Mouse (Mus musculus) neural tube, embryonic 12.5 days (tissue): Measurements from ENCODE around the gene Dbx2. TPM values are rescaled to one million over a fixed set of nuclear protein-coding genes. Genes with fewer than 3 reads are reported as not detected.

Experiments used
- ATAC-seq: fragments of 200-750 bp; cut with Nextera tagmentation; 2 replicates; pipeline ENCODE4 v1.8.0; 2017; ENCODE audit warnings: low read depth, mild to moderate bottlenecking, moderate TSS enrichment, moderate library complexity; ENCODE audit not compliant: low FRiP score
- H3K27ac ChIP-seq: fragments of 300-500 bp; sonication (generic); 2 replicates; pipeline ENCODE4 v1.5.1; 2016
- H3K27me3 ChIP-seq: fragments of 300-500 bp; sonication (generic); replicated peaks from 2 replicates; pipeline ENCODE4 v1.6.1; 2016; ENCODE audit warnings: mild to moderate bottlenecking
- H3K36me3 ChIP-seq: fragments of 300-500 bp; sonication (generic); 2 replicates; pipeline ENCODE4 v1.6.1; 2016; ENCODE audit warnings: mild to moderate bottlenecking
- H3K4me1 ChIP-seq: fragments of 300-500 bp; sonication (generic); 2 replicates; pipeline ENCODE4 v1.6.1; 2016
- H3K4me2 ChIP-seq: fragments of 300-500 bp; sonication (generic); replicated peaks from 2 replicates; pipeline ENCODE4 v1.6.1; 2016; ENCODE audit warnings: mild to moderate bottlenecking
- H3K4me3 ChIP-seq: fragments of 300-500 bp; sonication (generic); 2 replicates; pipeline ENCODE4 v1.5.1; 2016
- H3K9ac ChIP-seq: fragments of 300-500 bp; sonication (generic); 2 replicates; pipeline ENCODE4 v1.6.1; 2016; ENCODE audit warnings: mild to moderate bottlenecking
- H3K9me3 ChIP-seq: fragments of 300-500 bp; sonication (generic); 2 replicates; pipeline ENCODE4 v1.6.1; 2016; ENCODE audit warnings: mild to moderate bottlenecking
- WGBS: fragments of 180-500 bp; shearing (Covaris S2); methylation state at CpG from one replicate; pipeline ENCODE4 v1.1.7; 2016; 5-methylcytosine and 5-hydroxymethylcytosine counted together
- polyA plus RNA-seq: library from polyadenylated mRNA; unstranded; fragments of >200 nt; fragmentation: Nextera tagmentation; extraction: Ambion mirVana; gene quantifications from 2 replicates; pipeline ENCODE4 v1.2.1, GENCODE M21; 2016

Gene Dbx2
- polyA plus RNA-seq, 1 experiment from 2014 or later = 8.5 TPM

DNA sequence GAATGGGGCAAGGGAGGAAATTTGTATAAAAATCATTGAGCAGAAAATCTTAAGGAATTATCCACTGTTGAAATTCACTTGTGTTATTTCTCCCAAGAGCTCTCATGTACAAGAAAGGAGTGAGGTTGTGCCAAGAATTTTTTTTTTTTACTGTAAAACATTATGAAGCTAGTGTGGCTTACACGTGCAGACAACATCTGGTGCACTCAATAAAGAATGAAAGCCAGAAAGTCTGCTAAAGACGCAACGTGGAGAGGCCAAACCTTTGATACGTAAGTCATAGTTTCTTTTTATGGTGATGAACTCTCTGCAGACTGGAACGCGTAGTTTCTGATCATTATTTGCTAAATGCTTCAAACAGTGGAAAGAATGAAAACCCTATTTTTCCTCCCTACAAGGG lies 54.6 kb downstream of the Dbx2 start:
- Histone ChIP-seq H3K4me3 (no peak overlapping the region), H3K4me1 (no peaks in the 10 kb centered on the region), H3K36me3 (no peaks in the 10 kb centered on the region), H3K4me2 (no peak overlapping the region), H3K27me3 (no peaks in the 10 kb centered on the region), H3K27ac (no peak overlapping the region), H3K9ac (no peak overlapping the region), H3K9me3 (no peaks in the 10 kb centered on the region)
- WGBS = 85% methylated on average over 6 of the region's 6 CpGs
- no peak for ATAC-seq

DNA sequence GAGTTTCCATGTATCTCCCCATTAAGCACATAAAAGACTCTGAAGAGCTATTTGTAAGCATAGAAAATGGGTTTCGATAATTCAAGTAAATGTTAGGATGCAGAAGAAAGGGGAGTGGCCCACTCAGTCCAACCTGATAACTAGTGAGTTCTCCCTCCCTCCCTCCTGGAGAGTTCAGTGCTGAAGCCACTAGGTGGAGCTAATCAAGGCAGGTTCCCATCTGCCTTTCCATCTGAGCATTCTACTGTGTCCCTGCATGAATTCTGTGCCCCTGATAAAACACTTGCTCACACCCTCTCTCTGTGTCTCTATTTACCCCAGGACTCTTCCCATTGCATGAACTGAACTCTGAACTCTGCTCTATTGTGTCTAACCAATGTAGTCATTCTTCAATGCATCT lies 57.1 kb downstream of the Dbx2 start:
- Histone ChIP-seq H3K36me3 (no peaks in the 10 kb centered on the region), H3K9me3 (no peaks in the 10 kb centered on the region), H3K4me1 (no peaks in the 10 kb centered on the region), H3K4me3 (no peak overlapping the region), H3K27me3 (no peaks in the 10 kb centered on the region), H3K27ac (no peak overlapping the region), H3K9ac (no peak overlapping the region), H3K4me2 (no peak overlapping the region)
- ATAC-seq = no peak
- 71% methylated on average over 1 of the region's 1 CpGs for WGBS

DNA sequence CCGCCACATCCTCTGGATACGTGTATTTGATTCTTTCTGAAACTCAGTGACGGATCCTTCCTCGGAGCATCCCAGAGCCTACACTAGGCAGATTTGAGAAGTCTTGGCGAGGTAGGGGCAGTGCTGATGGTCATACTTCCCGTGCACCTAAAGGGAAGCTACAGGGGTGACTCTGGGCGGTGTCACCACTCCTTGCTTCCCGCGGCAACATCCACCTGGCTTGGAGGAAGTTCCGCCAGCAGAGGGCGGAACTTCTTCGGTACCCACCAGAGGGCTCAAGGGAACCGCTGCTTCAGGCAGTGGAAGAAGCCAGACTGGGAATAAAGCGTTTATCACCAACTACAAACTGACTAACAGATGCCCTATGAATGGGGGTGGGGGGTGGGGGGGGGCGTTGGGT lies 68.9 kb downstream of the Dbx2 start:
- Histone ChIP-seq H3K36me3 (no peaks in the 10 kb centered on the region), H3K9me3 (no peaks in the 10 kb centered on the region), H3K4me3 (no peak overlapping the region), H3K27ac (no peak overlapping the region), H3K27me3 (no peaks in the 10 kb centered on the region), H3K4me2 (no peak overlapping the region), H3K4me1 (peaks cover 5% of the 10 kb centered on the region; the same call in 1 of the 2 replicates), H3K9ac (no peak overlapping the region)
- no peak for ATAC-seq
- 94% methylated on average over 15 of the region's 15 CpGs for WGBS

DNA sequence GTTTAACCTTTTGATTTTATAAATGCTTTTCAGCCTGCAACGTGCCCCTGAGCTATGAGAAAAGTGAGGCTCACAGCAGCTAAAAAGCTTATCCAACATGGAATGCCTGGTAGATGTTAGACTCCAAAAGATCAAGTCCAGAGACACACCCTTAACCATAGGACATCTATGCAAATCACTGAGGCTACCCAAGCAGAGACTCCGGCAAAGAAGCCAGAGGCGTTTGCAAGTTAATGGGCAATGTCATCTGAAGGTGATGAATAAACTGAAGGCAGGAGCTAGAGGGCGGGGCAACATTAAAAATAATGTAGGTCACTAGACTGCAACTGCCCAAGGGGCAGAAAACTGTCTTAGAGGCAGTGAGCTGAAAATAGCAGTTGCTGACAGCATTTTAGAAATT lies 70.9 kb downstream of the Dbx2 start:
- H3K9ac ChIP-seq = no peak overlapping the region
- H3K4me3 ChIP-seq = no peak overlapping the region
- no peak for ATAC-seq
- no peaks in the 10 kb centered on the region for H3K27me3 ChIP-seq
- no peaks in the 10 kb centered on the region for H3K9me3 ChIP-seq
- peaks cover 5% of the 10 kb centered on the region; the same call in 1 of the 2 replicates for H3K4me1 ChIP-seq
- WGBS = 55% methylated on average over 4 of the region's 4 CpGs
- no peak overlapping the region for H3K27ac ChIP-seq
- no peaks in the 10 kb centered on the region for H3K36me3 ChIP-seq
- H3K4me2 ChIP-seq = no peak overlapping the region

DNA sequence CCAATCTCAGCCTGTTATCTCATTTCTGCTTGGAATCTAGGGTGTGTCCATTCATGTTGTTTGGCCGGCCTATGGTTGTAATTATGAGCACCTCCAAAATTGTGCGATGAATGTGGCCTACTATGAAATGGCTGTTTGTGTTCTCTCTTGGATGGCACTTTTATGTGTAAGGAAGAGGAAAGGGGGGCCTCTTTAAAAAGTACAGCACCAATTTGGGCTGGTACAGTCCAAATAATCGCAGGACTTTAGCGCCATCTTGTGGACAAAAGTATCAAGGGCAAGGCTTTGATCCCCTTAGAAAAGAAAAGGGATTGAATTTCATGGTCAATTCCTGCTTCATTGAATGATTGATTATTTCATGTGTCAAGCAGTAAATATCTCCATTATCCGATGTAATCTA lies 81.1 kb downstream of the Dbx2 start:
- ATAC-seq = 0 out of 2 replicates have a peak, but pooled peaks have one; percentile 58
- no peaks in the 10 kb centered on the region for H3K36me3 ChIP-seq
- 17% methylated on average over 5 of the region's 5 CpGs for WGBS

More for the DNA sequence above, 81.1 kb downstream of the Dbx2 start:
- Histone ChIP-seq H3K4me1 (no peaks in the 10 kb centered on the region), H3K27me3 (no peaks in the 10 kb centered on the region; the same call in 1 of the 2 replicates), H3K4me3 (no peak overlapping the region), H3K27ac (no peak overlapping the region), H3K4me2 (no peak overlapping the region), H3K9ac (no peak overlapping the region), H3K9me3 (no peaks in the 10 kb centered on the region)

Other genes with a start within 250 kb of the Dbx2 start
- gene Nell2, start 127.4 kb downstream of the Dbx2 start, polyA plus RNA-seq = 162 and 173 TPM in 2 replicates
- 32.7 and 34.9 TPM in 2 replicates for gene Ano6, start 134.9 kb upstream of the Dbx2 start, polyA plus RNA-seq